Mouse (Mus musculus) hindbrain, embryonic 11.5 days (tissue): ENCODE results near the gene Rbfox1. TPM values are rescaled to one million over a fixed set of nuclear protein-coding genes. Genes with fewer than 3 reads are reported as not detected.

Source experiments
- ATAC-seq: fragments of 200-750 bp; cut with Nextera tagmentation; 2 replicates; pipeline ENCODE4 v1.8.0; 2017; ENCODE audit warnings: mild to moderate bottlenecking, moderate TSS enrichment, moderate library complexity; ENCODE audit not compliant: low FRiP score
- DNase-seq: peaks from one replicate; pipeline ENCODE4 v3.0.0-alpha.2; 2015; ENCODE audit warnings: low spot score
- H3K27ac ChIP-seq: fragments of 300-500 bp; sonication (generic); 2 replicates; pipeline ENCODE4 v1.5.1; 2014; ENCODE audit warnings: mild to moderate bottlenecking, low read depth, low read length
- H3K27me3 ChIP-seq: fragments of 300-500 bp; sonication (generic); 2 replicates; pipeline ENCODE4 v1.6.1; 2014; ENCODE audit warnings: mild to moderate bottlenecking, low read length, moderate library complexity, mixed read lengths; ENCODE audit not compliant: control insufficient read depth, insufficient read depth
- H3K36me3 ChIP-seq: fragments of 300-500 bp; sonication (generic); 2 replicates; pipeline ENCODE4 v1.6.1; 2014; ENCODE audit warnings: mild to moderate bottlenecking, low read length, moderate library complexity, mixed read lengths; ENCODE audit not compliant: control insufficient read depth, insufficient read depth
- H3K4me1 ChIP-seq: fragments of 300-500 bp; sonication (generic); replicated peaks from 2 replicates; pipeline ENCODE4 v1.6.1; 2014; ENCODE audit warnings: low read length, mixed read lengths; ENCODE audit not compliant: control insufficient read depth, insufficient read depth
- H3K4me2 ChIP-seq: fragments of 300-500 bp; sonication (generic); replicated peaks from 2 replicates; pipeline ENCODE4 v1.6.1; 2014; ENCODE audit warnings: mild to moderate bottlenecking, low read depth, low read length
- H3K4me3 ChIP-seq: fragments of 300-500 bp; sonication (generic); 2 replicates; pipeline ENCODE4 v1.5.1; 2014; ENCODE audit warnings: low read depth, low read length
- H3K9ac ChIP-seq: fragments of 300-500 bp; sonication (generic); 2 replicates; pipeline ENCODE4 v1.6.1; 2014; ENCODE audit warnings: low read depth, low read length
- H3K9me3 ChIP-seq: fragments of 300-500 bp; sonication (generic); 2 replicates; pipeline ENCODE4 v1.6.1; 2016; ENCODE audit warnings: low read length; ENCODE audit not compliant: control insufficient read depth
- WGBS: fragments of 180-500 bp; shearing (Covaris S2); extraction: QIAGEN DNeasy Blood & Tissue Kit; methylation state at CpG from one replicate; pipeline ENCODE4 v1.1.7; 2014; 5-methylcytosine and 5-hydroxymethylcytosine counted together
- polyA plus RNA-seq: library from polyadenylated mRNA; unstranded; fragments of >200 nt; fragmentation: Nextera tagmentation; extraction: Ambion mirVana; gene quantifications from 2 replicates; pipeline ENCODE4 v1.2.1, GENCODE M21; 2014

Rbfox1 gene
- polyA plus RNA-seq, 1 experiment from 2014 or later = 20.3 TPM

DNA sequence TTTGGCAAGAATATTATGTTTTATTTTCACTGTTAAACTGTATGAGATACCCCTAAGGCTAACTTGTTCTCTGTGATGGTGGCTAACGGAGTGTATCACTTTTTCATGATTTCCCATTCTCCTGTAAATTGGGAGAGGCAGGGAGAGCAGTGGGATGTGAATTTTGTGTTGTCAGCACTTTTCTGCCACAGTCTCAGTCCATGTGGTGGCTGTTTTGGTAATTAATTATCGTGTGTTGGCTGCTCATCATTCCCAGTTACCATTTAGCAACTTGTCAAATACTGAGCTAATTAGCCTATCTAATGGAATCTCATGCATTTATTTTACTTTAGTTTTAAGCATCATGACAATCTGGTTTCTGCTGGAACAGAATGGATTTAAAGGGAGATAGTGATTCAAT lies 773.4 kb downstream of the Rbfox1 start:
- Histone ChIP-seq H3K27me3 (no peaks in the 10 kb centered on the region), H3K4me3 (no peak overlapping the region), H3K9me3 (no peaks in the 10 kb centered on the region), H3K9ac (no peak overlapping the region), H3K36me3 (no peaks in the 10 kb centered on the region), H3K27ac (no peak overlapping the region), H3K4me1 (no peaks in the 10 kb centered on the region), H3K4me2 (no peak overlapping the region)
- no peak for ATAC-seq
- no peak for DNase-seq
- WGBS = 79% methylated on average over 2 of the region's 2 CpGs

- Histone ChIP-seq H3K4me2 (no peak overlapping the region), H3K27ac (no peak overlapping the region), H3K36me3 (no peaks in the 10 kb centered on the region), H3K4me3 (no peak overlapping the region), H3K27me3 (no peaks in the 10 kb centered on the region), H3K9ac (no peak overlapping the region), H3K4me1 (no peaks in the 10 kb centered on the region), H3K9me3 (no peaks in the 10 kb centered on the region)
- DNase-seq = peak; percentile 6
- no peak for ATAC-seq
- 89% methylated on average over 1 of the region's 1 CpGs for WGBS
Measured at GRCm38 (mm10) chr16:6686076-6686757, 801.1 kb downstream of the Rbfox1 start.

GRCm38 (mm10) chr16:6704847-6705246 lies 819.7 kb downstream of the Rbfox1 start:
- ATAC-seq (no peak), DNase-seq (no peak)
- Histone ChIP-seq H3K9ac (no peak overlapping the region), H3K4me1 (no peaks in the 10 kb centered on the region), H3K9me3 (no peaks in the 10 kb centered on the region), H3K27ac (no peak overlapping the region), H3K27me3 (no peaks in the 10 kb centered on the region), H3K4me3 (no peak overlapping the region), H3K4me2 (no peak overlapping the region), H3K36me3 (no peaks in the 10 kb centered on the region)
- WGBS = 91% methylated on average over 5 of the region's 5 CpGs

GRCm38 (mm10) chr16:6712341-6712740 lies 827.2 kb downstream of the Rbfox1 start:
- no peak overlapping the region for H3K9ac ChIP-seq
- H3K4me2 ChIP-seq = no peak overlapping the region
- H3K4me3 ChIP-seq = no peak overlapping the region
- DNase-seq (no peak), ATAC-seq (no peak)
- WGBS = 86% methylated on average over 1 of the region's 1 CpGs
- H3K27me3 ChIP-seq = no peaks in the 10 kb centered on the region
- H3K4me1 ChIP-seq = no peaks in the 10 kb centered on the region
- H3K27ac ChIP-seq = no peak overlapping the region
- no peaks in the 10 kb centered on the region for H3K9me3 ChIP-seq
- H3K36me3 ChIP-seq = no peaks in the 10 kb centered on the region

- Histone ChIP-seq H3K4me3 (no peak overlapping the region), H3K27me3 (no peaks in the 10 kb centered on the region), H3K27ac (no peak overlapping the region), H3K4me1 (no peaks in the 10 kb centered on the region), H3K9ac (no peak overlapping the region), H3K36me3 (no peaks in the 10 kb centered on the region), H3K4me2 (no peak overlapping the region), H3K9me3 (no peaks in the 10 kb centered on the region)
- no peak for DNase-seq
- 92% methylated on average over 4 of the region's 4 CpGs for WGBS
- no peak for ATAC-seq
Measured at GRCm38 (mm10) chr16:6715245-6715644, 830.1 kb downstream of the Rbfox1 start.

GRCm38 (mm10) chr16:6716214-6716911 lies 831.2 kb downstream of the Rbfox1 start:
- DNase-seq (no peak), ATAC-seq (no peak)
- no peaks in the 10 kb centered on the region for H3K9me3 ChIP-seq
- H3K4me3 ChIP-seq = no peak overlapping the region
- no peaks in the 10 kb centered on the region for H3K4me1 ChIP-seq
- 86% methylated on average over 9 of the region's 9 CpGs for WGBS
- H3K36me3 ChIP-seq = no peaks in the 10 kb centered on the region
- H3K27ac ChIP-seq = no peak overlapping the region
- H3K4me2 ChIP-seq = no peak overlapping the region
- H3K27me3 ChIP-seq = no peaks in the 10 kb centered on the region
- H3K9ac ChIP-seq = no peak overlapping the region

DNA sequence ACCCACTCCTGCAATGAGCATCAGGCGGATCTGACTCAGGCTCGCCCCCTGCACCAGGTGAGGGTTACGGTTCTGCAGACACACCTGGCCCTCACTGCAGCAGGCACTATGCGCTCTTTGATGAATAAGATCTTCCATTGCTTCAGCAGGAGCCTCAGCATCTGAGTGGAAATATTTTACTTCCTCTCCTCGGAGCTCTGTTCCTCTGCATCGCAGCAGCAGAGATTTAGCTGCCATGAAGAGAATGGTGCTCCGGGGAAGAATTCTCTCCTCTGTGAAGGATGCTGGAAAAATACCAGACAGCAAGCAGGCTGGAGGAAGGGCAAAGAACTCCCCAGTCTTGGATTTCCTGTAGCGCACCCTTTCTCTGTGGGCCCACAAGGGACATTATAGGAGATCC lies 833.9 kb downstream of the Rbfox1 start:
- Histone ChIP-seq H3K4me2 (no peak overlapping the region), H3K4me1 (no peaks in the 10 kb centered on the region), H3K9ac (no peak overlapping the region), H3K4me3 (no peak overlapping the region), H3K27me3 (no peaks in the 10 kb centered on the region), H3K9me3 (no peaks in the 10 kb centered on the region), H3K27ac (no peak overlapping the region), H3K36me3 (no peaks in the 10 kb centered on the region)
- ATAC-seq = no peak
- 82% methylated on average over 8 of the region's 8 CpGs for WGBS
- no peak for DNase-seq

DNA sequence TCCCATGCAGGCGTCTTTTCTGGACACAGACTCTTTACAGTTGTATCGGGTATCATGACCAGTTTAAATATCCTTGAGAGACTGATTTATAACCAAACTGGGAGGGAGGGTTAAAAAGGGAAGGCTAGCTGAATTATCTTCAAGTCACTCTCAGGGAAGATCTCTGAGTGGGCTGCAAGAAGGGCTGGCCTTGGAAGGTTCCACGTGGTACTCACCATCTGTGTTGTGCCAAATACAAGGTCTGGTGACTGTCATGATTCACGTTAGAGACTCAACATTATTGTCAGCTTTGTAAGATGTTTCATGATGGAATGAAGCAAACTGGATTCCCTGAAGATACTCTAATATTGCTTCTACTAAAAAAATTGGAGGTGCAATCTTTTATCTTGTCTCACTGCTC lies 847.5 kb downstream of the Rbfox1 start:
- DNase-seq (no peak), ATAC-seq (no peak)
- 77% methylated on average over 4 of the region's 4 CpGs for WGBS
- no peaks in the 10 kb centered on the region for H3K4me1 ChIP-seq
- H3K27me3 ChIP-seq = no peaks in the 10 kb centered on the region
- no peak overlapping the region for H3K27ac ChIP-seq
- H3K9ac ChIP-seq = no peak overlapping the region
- H3K9me3 ChIP-seq = no peaks in the 10 kb centered on the region
- H3K4me2 ChIP-seq = no peak overlapping the region
- H3K36me3 ChIP-seq = no peaks in the 10 kb centered on the region
- H3K4me3 ChIP-seq = no peak overlapping the region

GRCm38 (mm10) chr16:6733427-6733826 lies 848.3 kb downstream of the Rbfox1 start:
- no peaks in the 10 kb centered on the region for H3K4me1 ChIP-seq
- no peak overlapping the region for H3K9ac ChIP-seq
- 90% methylated on average over 3 of the region's 3 CpGs for WGBS
- no peak overlapping the region for H3K4me2 ChIP-seq
- no peaks in the 10 kb centered on the region for H3K27me3 ChIP-seq
- no peak overlapping the region for H3K27ac ChIP-seq
- no peaks in the 10 kb centered on the region for H3K9me3 ChIP-seq
- H3K4me3 ChIP-seq = no peak overlapping the region
- no peak for DNase-seq
- H3K36me3 ChIP-seq = no peaks in the 10 kb centered on the region
- no peak for ATAC-seq
